Mouse (Mus musculus) urinary bladder, adult 2 months (tissue): ENCODE results near the gene Dspp. TPM values are rescaled to one million over a fixed set of nuclear protein-coding genes. Genes with fewer than 3 reads are reported as not detected.

Experiments
- DNase-seq: peaks from one replicate; pipeline ENCODE4 v3.0.0; 2022; ENCODE audit warnings: low spot score
- polyA plus RNA-seq: library from polyadenylated mRNA; depleted of rRNA; stranded (reverse); fragments of >200 nt; gene quantifications from 2 replicates; pipeline ENCODE4 v1.2.3, GENCODE M21; 2012; rRNA removed

Dspp gene
- not detected in 2 replicates for polyA plus RNA-seq

DNA sequence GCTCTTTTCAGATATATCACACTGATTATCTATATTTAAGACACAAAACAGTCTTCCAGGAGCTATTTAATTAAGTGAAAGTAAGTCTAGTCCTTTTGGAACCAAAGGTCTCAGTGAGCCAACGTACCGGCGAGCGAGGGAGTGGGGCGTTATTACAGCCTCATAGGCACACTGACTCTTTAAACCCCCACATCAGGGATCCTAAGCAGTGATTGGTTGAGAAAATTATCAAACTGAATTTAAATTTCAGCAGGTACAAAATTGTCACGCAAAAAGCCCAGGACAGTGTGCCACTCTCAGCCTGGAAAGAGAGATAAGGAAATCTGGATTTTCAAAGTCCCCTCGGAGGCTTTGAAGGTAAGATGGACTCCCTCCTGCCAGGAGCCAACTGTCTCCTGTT, at the start of gene Dspp:
TSS of gene Dspp (plus strand) at position 301 of the 400 bp plus-strand sequence.
- DNase-seq, result no peak

GRCm38 (mm10) chr5:104124016-104124658, 46.4 kb upstream of the Dspp start:
- DNase-seq, result no peak

DNA sequence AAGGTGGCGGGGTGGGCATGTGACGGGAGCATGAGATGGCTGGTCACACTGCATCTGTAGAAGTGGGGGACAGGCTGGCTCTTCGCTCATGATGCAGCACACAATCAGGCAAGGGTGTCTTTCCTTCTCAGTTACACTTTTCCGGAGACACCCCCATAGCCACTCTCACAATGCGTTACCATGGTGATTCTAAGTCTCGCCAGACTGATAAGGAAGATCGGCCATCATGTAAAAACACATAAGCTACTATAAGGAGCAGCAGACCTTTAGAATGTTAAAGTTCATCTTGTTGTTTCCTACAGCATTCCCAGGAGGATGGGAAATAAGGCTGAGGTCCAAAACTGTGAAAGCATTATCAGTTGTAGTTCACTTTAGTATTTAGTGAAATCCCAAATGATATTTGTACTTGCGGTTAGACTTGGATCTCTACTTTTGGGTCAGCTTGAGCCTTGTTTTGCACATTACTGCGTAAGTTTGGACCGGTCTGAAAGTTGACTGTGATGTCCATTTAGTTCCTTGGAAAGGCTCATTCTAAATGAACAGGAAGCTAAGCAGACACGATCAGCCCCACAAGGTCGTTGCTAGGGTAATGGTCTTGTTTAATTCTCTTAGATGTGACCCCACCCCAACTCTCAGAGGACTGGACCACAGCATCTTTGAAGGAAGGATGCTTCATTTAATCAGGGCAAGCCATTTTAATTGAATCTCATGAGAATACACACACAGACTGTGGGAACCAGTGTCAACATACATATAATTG, 43.8 kb upstream of the Dspp start:
- no peak for DNase-seq

DNA sequence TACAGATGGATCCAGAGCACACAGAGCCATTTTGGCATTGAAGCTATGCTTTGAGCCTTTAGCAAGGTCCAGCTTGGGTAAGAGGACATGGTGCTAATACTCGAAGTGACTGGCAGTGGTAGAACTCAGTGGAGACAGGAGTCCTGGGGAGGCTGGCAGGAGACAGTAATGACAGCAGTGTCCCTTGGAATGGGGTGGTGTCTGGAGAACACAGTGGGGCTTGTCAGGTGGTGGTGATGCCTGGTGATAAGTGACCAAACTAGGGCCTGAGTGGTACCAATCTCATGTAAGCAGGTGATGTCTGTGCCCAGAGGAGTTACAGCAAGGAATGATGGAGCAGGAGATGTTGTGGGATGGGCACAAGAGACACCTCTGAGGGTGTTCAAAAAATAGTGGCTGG, 43.2 kb upstream of the Dspp start:
- DNase-seq, result no peak

- no peak for DNase-seq
These were observed 42.1 kb upstream of the Dspp start for GRCm38 (mm10) chr5:104128281-104129031.

GRCm38 (mm10) chr5:104130891-104131290, 39.6 kb upstream of the Dspp start:
- no peak for DNase-seq

- DNase-seq, result no peak
These were observed 39.0 kb upstream of the Dspp start for GRCm38 (mm10) chr5:104131544-104131943.

DNA sequence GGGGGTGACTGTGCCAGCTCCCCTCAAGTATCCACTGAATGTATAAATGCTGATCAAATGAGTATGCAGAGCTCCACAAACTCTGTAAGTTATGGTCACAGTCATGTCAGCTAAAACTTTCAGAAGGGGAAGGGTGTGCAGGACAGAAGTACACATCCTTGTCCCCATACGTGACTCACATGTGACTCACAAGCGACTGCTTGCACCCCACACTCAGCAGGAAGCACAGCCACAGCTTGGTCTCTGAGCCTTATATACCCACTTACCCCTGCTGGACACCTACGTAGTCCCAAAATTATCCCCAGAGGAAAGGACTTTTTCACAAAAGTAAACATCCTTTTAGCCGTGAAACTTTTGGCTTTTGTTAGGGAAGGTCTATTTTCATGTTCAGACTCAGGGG, 36.8 kb upstream of the Dspp start:
- DNase-seq, result no peak

GRCm38 (mm10) chr5:104137920-104138541, 32.5 kb upstream of the Dspp start:
- no peak for DNase-seq

- no peak for DNase-seq
These were observed 29.4 kb upstream of the Dspp start for GRCm38 (mm10) chr5:104141067-104141466.

DNA sequence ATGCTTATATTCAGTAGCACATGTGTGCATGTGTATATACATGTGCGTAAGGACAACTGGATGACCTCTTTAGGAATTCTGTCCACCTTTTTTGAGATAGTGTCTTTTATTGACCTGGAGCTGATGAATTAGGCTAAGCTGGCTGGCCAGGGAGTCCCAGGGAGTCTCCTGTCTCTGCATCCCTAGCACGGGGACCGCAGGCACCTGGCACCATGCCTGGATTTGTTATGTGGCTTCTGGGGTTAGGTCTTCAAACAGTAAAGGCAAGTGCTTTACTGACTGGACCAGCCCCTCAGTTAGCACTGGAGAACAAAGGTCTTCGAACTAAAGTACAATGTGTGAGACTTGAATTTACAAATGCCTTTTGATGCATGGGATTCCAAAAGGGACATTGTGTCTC, 26.5 kb upstream of the Dspp start:
- no peak for DNase-seq

DNA sequence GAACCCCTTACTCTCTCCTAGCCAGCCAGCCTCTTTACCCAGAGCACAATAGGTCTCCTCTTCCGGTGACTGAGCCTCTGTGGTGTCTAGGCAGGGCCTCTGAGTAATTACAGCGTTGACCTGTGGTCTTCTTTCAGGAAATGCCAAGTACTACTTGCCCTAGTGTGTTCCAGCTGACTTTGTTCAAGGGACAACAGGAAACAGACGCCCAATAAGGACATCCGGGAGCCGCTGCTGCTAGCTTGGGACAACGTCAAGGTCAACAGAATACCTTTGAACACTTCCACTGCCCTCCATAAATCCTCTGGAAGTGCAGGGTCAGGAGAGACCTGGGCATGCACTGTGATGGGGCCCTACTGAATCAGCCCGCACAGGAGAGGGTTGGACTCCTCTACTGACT, 21.2 kb upstream of the Dspp start:
- no peak for DNase-seq

GRCm38 (mm10) chr5:104150196-104150595, 20.3 kb upstream of the Dspp start:
- no peak for DNase-seq

GRCm38 (mm10) chr5:104157701-104158100, 12.8 kb upstream of the Dspp start:
- DNase-seq, result no peak

DNA sequence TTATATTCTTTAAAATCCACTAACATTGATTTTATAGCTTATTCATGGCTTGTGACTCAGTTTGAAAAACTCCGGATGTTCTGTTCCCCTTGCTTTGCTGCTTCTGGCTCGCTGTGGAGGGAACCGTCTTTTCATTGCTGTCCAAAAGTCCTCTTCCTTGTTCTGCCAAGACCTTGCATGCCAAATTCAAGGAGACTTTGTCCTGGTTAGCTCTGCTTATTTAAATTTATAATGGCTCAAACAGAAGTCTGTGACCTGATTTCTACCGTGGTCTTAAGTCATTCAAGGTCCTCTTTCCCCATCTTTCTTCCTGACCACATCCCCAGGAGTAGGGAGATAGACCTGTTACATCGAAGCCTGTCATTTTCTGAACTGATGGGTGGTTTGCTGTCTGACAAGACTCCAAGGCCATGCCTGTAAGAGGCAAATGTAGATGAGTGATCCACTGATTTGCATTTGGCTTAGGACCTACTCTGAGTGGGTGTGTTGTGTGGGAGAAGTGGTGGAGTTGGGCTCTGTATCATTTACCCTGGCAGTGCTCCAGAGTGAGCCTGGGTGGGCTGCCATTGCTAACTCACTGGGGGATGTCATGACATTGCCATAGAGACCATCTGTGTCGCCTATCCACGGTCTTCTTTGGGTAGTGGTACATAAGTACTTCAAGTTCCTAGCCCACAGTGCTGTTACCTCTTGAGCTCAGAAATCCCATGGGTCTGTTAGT, 12.0 kb upstream of the Dspp start:
- DNase-seq, result no peak

GRCm38 (mm10) chr5:104160581-104160980, 9.9 kb upstream of the Dspp start:
- no peak for DNase-seq

DNA sequence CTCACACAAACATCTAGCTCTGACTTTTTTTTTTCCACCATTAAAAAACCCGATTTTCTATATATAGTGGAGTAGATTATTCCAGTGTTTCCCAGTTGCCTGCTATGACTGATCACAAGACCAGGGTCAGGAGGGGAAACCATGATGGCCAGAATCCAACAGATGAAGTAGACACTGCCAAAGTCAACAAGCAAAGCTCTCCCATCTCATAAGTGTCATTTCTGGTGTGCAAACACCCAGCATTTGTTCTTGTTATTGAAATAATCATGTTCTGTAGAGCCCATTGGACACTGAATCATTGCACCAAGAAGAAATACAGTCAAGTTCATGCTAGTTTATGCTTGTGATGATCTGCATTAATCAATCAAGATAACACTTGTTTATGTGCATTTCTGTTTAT, 9.1 kb upstream of the Dspp start:
- no peak for DNase-seq

DNA sequence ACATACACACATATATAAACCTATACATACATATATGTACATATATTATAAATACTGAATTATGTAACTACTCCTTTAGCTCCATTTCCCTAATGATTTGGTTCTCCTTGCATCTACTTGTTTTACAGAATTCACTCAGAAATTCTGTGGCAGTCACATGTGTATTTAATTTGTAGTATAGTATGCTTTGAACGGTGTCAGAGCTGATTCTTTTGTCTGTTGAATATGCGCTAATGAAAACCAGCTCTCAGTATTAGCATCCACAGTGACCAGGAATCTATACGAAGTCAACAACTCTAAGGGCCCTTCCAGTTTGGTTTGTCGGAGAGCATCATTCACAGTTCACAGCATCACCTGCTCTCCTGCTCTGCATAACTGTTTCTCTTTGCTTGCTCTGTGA, 7.0 kb upstream of the Dspp start:
- DNase-seq, result no peak

DNA sequence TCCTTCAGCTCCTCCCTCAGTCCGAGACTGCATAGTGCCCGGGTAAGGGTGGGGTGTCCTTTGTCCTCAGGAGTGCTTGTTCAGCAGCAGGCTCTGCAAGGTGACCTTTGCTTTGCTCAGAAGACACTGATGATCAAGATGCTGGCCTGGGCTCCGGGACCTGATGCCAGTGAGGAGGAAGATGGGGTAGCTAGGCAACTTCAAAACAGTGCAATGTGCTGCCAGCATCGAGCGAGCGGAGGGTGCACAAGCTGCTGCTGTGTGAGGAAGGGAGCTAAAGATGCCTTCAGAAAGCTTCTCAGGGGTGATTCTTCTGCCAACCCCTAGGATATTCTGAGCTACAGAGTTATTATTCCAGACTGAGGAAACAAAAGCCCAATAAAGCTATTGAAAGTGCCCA, 2.6 kb downstream of the Dspp start:
- no peak for DNase-seq

DNA sequence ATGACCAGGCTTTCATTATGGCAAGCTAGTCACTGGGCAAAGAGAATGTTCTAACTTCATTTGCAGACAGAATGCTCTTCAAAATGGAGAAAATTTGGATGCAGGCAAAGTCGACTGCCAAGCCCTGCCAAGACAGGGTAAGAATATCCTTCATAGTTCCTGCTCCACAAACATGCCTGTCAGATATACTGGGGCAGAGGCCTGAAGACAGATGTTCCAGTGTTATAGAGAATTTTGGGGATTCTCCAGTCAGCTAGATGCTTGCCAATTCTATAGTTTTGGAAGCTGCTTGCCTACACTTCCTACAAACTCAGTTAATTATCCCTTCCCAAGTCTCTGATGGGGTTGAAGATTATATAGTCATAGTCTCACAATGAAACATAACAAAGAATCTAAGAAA, 13.2 kb downstream of the Dspp start:
- DNase-seq, result no peak

DNA sequence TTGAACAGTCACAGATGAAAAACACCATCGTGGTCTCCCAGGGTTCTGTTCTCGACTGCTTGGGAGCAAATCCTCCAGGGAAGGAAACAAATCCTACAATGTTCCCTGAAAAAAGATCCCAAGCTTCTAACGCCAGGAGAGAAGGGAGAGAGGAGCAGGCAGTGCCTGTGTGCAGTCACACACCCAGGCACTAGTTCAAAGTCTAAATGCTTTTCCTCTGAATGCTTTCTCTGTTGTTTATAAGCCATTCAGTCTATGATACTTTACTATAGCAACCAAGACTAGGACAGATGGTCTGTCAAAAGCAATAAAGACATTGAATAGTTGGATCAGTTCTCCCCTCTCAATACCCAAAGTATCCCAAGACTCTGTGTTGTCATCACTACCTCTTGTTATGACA, 16.8 kb downstream of the Dspp start:
- DNase-seq, result no peak

GRCm38 (mm10) chr5:104195086-104195485, 24.6 kb downstream of the Dspp start:
- DNase-seq, result no peak
